Mouse (Mus musculus) pancreas, adult 10 weeks (tissue): ENCODE data around the gene Ctsz. TPM values are rescaled to one million over a fixed set of nuclear protein-coding genes. Genes with fewer than 3 reads are reported as not detected.

Experiments
- polyA plus RNA-seq: library from polyadenylated mRNA; stranded (reverse); fragments of 350-450 nt; fragmentation: Illumina TruSeq; extraction: RNeasy Lipid Tissue Mini Kit (QIAGEN cat#74804); gene quantifications from one replicate; pipeline ENCODE4 v1.2.3, GENCODE M21; 2015; ENCODE audit warnings: low read depth, low replicate concordance; ENCODE audit not compliant: insufficient read depth

The Ctsz gene
- polyA plus RNA-seq, result 27.5 TPM

GRCm38 (mm10) chr2:174438737-174439449, at the start of gene Ctsz:
TSS of gene Ctsz (minus strand) at chr2:174439039.

GRCm38 (mm10) chr2:174472818-174473549, 34.1 kb upstream of the Ctsz start, which contains the start of gene Prelid3b:
TSS of gene Prelid3b (minus strand) at chr2:174473081.

GRCm38 (mm10) chr2:174463789-174464523, 25.1 kb upstream of the Ctsz start, which contains the start of gene Atp5e:
TSS of gene Atp5e (minus strand) at chr2:174464105.

GRCm38 (mm10) chr2:174450353-174450752, 11.5 kb upstream of the Ctsz start, which contains the start of gene Tubb1:
TSS of gene Tubb1 (plus strand) at chr2:174450695.

GRCm38 (mm10) chr2:174415731-174416310, 23.0 kb downstream of the Ctsz start, which contains the start of gene Nelfcd:
TSS of gene Nelfcd (plus strand) at chr2:174415804.

Other genes starting within 250 kb of the Ctsz start
- gene Gnas, start 154.7 kb downstream of the Ctsz start, polyA plus RNA-seq, result 264 TPM
- not detected for gene Gm20721, start 92.3 kb downstream of the Ctsz start, polyA plus RNA-seq
- 12.2 TPM for gene Nelfcd, start 23.2 kb downstream of the Ctsz start, polyA plus RNA-seq
- gene Tubb1, start 11.7 kb upstream of the Ctsz start, polyA plus RNA-seq, result 0.61 TPM
- gene Atp5e, start 25.1 kb upstream of the Ctsz start, polyA plus RNA-seq, result 247 TPM
- 6.6 TPM for gene Prelid3b, start 34.0 kb upstream of the Ctsz start, polyA plus RNA-seq
- not detected for gene Zfp831, start 204.5 kb upstream of the Ctsz start, polyA plus RNA-seq